Mouse (Mus musculus) embryonic facial prominence, embryonic 14.5 days (tissue): Measurements from ENCODE around the gene LTO1. TPM values are rescaled to one million over a fixed set of nuclear protein-coding genes. Genes with fewer than 3 reads are reported as not detected.

Experiments
- ATAC-seq: fragments of 200-750 bp; cut with Nextera tagmentation; 2 replicates; pipeline ENCODE4 v1.8.0; 2017; ENCODE audit warnings: low read depth, moderate number of reproducible peaks, moderate TSS enrichment
- DNase-seq: peaks from one replicate; pipeline ENCODE4 v3.0.0-alpha.2; 2015; ENCODE audit warnings: low spot score
- H3K27ac ChIP-seq: fragments of 300-500 bp; sonication (generic); replicated peaks from 2 replicates; pipeline ENCODE4 v1.5.1; 2014; ENCODE audit warnings: low read depth, mild to moderate bottlenecking, low read length, moderate library complexity
- H3K27me3 ChIP-seq: fragments of 300-500 bp; sonication (generic); replicated peaks from 2 replicates; pipeline ENCODE4 v1.6.1; 2014; ENCODE audit warnings: low read length; ENCODE audit not compliant: control insufficient read depth, insufficient read depth
- H3K36me3 ChIP-seq: fragments of 300-500 bp; sonication (generic); 2 replicates; pipeline ENCODE4 v1.6.1; 2014; ENCODE audit warnings: low read length, mixed read lengths; ENCODE audit not compliant: control insufficient read depth, insufficient read depth
- H3K4me1 ChIP-seq: fragments of 300-500 bp; sonication (generic); 2 replicates; pipeline ENCODE4 v1.6.1; 2014; ENCODE audit warnings: antibody characterized with exemption, low read length; ENCODE audit not compliant: control insufficient read depth, insufficient read depth
- H3K4me2 ChIP-seq: fragments of 300-500 bp; sonication (generic); 2 replicates; pipeline ENCODE4 v1.6.1; 2014; ENCODE audit warnings: low read depth, mild to moderate bottlenecking, low read length, moderate library complexity, mixed read lengths
- H3K4me3 ChIP-seq: fragments of 300-500 bp; sonication (generic); 2 replicates; pipeline ENCODE4 v1.5.1; 2014; ENCODE audit warnings: low read depth, mild to moderate bottlenecking, low read length
- H3K9ac ChIP-seq: fragments of 300-500 bp; sonication (generic); 2 replicates; pipeline ENCODE4 v1.6.1; 2014; ENCODE audit warnings: low read depth, mild to moderate bottlenecking, low read length, moderate library complexity, mixed read lengths
- H3K9me3 ChIP-seq: fragments of 300-500 bp; sonication (generic); 2 replicates; pipeline ENCODE4 v1.6.1; 2016; ENCODE audit warnings: low read length; ENCODE audit not compliant: control insufficient read depth
- WGBS: fragments of 180-500 bp; shearing (Covaris S2); extraction: QIAGEN DNeasy Blood & Tissue Kit; methylation state at CpG from one replicate; pipeline ENCODE4 v1.1.7; 2014; 5-methylcytosine and 5-hydroxymethylcytosine counted together
- polyA plus RNA-seq: library from polyadenylated mRNA; unstranded; fragments of >200 nt; fragmentation: Nextera tagmentation; extraction: Ambion mirVana; gene quantifications from 2 replicates; pipeline ENCODE4 v1.2.1, GENCODE M21; 2014

The LTO1 gene
- polyA plus RNA-seq, 1 experiment from 2014 or later: 19.3 TPM

DNA sequence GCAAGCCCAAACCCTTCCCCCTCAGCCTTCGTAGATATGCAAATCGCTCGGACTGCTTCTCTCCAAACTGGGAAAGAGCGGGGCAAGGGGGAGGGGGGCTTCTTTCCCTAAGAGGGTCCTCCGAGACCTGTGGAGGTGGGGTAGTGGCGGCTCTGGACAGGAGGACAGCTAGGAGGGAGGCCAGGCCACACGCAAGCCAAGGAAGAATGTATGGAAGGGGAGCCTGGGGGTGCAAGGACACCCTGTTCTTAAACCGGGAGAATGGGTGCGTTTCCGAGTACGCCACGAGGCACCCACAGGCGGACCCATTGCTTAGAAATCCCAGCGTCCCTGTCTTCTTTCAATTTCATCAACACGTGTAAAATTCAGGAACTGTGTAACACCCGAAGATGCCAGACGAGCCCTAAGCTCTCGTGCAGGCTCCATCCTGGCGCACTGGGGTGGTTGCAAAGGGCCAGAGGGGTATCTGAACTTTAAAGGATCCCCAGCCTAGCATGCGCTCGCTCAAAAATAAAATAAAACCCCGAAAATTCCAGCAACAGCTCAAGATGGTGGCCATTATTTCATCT, 25.2 kb downstream of the LTO1 start:
- ATAC-seq: peak; percentile 21; the same call in 1 of the 2 replicates
- peaks cover 12% of the 10 kb centered on the region for H3K4me1 ChIP-seq

DNA sequence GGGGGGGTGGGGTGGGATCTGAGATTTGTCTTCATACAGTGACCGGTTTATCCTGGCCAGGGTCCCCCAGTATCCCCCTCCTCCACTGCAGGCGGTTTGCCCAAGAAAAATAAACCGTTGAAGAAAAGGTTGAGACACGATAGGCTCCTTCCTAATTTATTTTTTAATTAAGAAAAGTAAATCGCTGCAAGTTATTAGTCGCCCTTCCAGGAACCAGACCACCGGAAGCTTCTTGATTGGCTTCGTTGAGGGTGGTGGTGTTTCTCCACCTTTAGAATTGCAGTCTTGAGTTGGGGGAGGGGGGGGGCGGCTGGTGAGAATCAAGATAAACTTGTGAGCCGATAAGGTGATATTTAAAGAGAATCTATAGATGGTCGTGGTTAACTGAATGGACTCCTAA, 25.7 kb downstream of the LTO1 start:
- H3K4me1 ChIP-seq: peaks cover 12% of the 10 kb centered on the region
- peaks cover 17% of the 10 kb centered on the region for H3K36me3 ChIP-seq
- H3K4me2 ChIP-seq: peak overlapping the region; percentile 93
- ATAC-seq (no peak), DNase-seq (no peak)
- peak overlapping the region; percentile 91 for H3K27ac ChIP-seq
- no peaks in the 10 kb centered on the region for H3K9me3 ChIP-seq
- H3K27me3 ChIP-seq: 0 out of 2 replicates have a peak, but pooled peaks cover 6% of the 10 kb centered on the region
- H3K4me3 ChIP-seq: peak overlapping the region; percentile 70
- H3K9ac ChIP-seq: peak overlapping the region; percentile 77
- 2% methylated on average over 11 of the region's 11 CpGs for WGBS

More for the DNA sequence above, 25.2 kb downstream of the LTO1 start:
- WGBS: 0% methylated on average over 21 of the region's 22 CpGs
- Histone ChIP-seq H3K36me3 (peaks cover 21% of the 10 kb centered on the region), H3K27ac (peak overlapping the region; percentile 91), H3K4me3 (peak overlapping the region; percentile 70), H3K27me3 (0 out of 2 replicates have a peak, but pooled peaks cover 6% of the 10 kb centered on the region), H3K9me3 (no peaks in the 10 kb centered on the region), H3K4me2 (peak overlapping the region; percentile 93), H3K9ac (peak overlapping the region; percentile 77)
- DNase-seq: peak; percentile 64

- H3K9ac ChIP-seq: peak overlapping the region; percentile 77
- peak overlapping the region; percentile 70 for H3K4me3 ChIP-seq
- peak overlapping the region; percentile 93 for H3K4me2 ChIP-seq
- H3K4me1 ChIP-seq: peaks cover 12% of the 10 kb centered on the region
- 0 out of 2 replicates have a peak, but pooled peaks cover 6% of the 10 kb centered on the region for H3K27me3 ChIP-seq
- H3K36me3 ChIP-seq: peaks cover 10% of the 10 kb centered on the region
- peak overlapping the region; percentile 91 for H3K27ac ChIP-seq
- WGBS: 0% methylated on average over 33 of the region's 39 CpGs
- no peaks in the 10 kb centered on the region for H3K9me3 ChIP-seq
- DNase-seq: peak; percentile 98
- peak; percentile 86 for ATAC-seq
Measured at GRCm38 (mm10) chr7:144941242-144941831, 26.4 kb downstream of the LTO1 start.

DNA sequence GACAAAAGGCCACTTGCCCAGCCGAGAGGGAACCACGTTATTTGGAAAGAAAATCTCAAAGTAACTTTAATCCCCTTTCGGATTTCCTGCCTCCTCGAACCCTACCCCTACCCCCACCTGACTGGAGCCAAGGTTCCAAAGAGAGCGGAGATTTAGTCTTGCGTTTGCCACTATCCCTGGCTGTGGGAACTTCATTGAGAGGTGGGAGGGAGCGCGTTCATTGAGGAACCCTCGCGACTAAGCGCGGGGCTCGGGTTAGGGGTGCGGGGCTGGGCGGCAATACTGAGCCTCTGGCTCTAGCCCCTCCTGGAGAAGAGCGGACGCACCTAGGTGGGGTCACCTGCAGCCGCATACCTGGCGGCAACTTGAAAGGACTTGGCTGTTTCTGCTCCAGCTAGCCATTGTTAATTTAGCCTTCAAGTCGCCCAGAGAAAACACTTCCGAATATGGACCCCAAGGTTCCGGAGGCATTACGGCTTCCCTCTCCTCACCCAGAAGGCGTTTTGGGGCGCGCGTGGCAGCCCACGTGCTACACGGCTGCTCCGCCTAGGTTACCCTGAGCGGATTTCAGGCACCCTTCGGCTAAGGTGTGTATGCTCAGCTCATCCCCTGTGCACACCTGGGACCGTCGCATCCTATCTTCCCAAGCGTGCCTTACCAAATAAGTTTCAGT, 27.3 kb downstream of the LTO1 start:
- peak overlapping the region; percentile 70 for H3K4me3 ChIP-seq
- peak overlapping the region; percentile 91 for H3K27ac ChIP-seq
- peak overlapping the region; percentile 93 for H3K4me2 ChIP-seq
- H3K9me3 ChIP-seq: no peaks in the 10 kb centered on the region
- WGBS: 2% methylated on average over 35 of the region's 35 CpGs
- DNase-seq: peak; percentile 71
- 0 out of 2 replicates have a peak, but pooled peaks have one; percentile 10 for ATAC-seq
- peak overlapping the region; percentile 49 for H3K9ac ChIP-seq
- H3K27me3 ChIP-seq: 0 out of 2 replicates have a peak, but pooled peaks cover 6% of the 10 kb centered on the region
- H3K4me1 ChIP-seq: peaks cover 12% of the 10 kb centered on the region
- peaks cover under 1% of the 10 kb centered on the region; the same call in 1 of the 2 replicates for H3K36me3 ChIP-seq

GRCm38 (mm10) chr7:144942744-144943135, 27.8 kb downstream of the LTO1 start:
- Histone ChIP-seq H3K27me3 (0 out of 2 replicates have a peak, but pooled peaks cover 6% of the 10 kb centered on the region), H3K9me3 (no peaks in the 10 kb centered on the region), H3K4me1 (peaks cover 12% of the 10 kb centered on the region), H3K9ac (peak overlapping the region; percentile 49), H3K36me3 (no peaks in the 10 kb centered on the region), H3K27ac (peak overlapping the region; percentile 91; the same call in 1 of the 2 replicates), H3K4me2 (peak overlapping the region; percentile 93), H3K4me3 (peak overlapping the region; percentile 70)
- DNase-seq (peak; percentile 20), ATAC-seq (no peak)
- under 1% methylated on average over 17 of the region's 20 CpGs for WGBS

GRCm38 (mm10) chr7:144943254-144943653, 28.4 kb downstream of the LTO1 start:
- H3K4me1 ChIP-seq: peaks cover 12% of the 10 kb centered on the region
- ATAC-seq (peak; percentile 39), DNase-seq (peak; percentile 91)
- peak overlapping the region; percentile 93 for H3K4me2 ChIP-seq
- 1% methylated on average over 30 of the region's 45 CpGs for WGBS
- H3K9me3 ChIP-seq: no peaks in the 10 kb centered on the region
- peak overlapping the region; percentile 70 for H3K4me3 ChIP-seq
- peak overlapping the region; percentile 49 for H3K9ac ChIP-seq
- 0 out of 2 replicates have a peak, but pooled peaks cover 6% of the 10 kb centered on the region for H3K27me3 ChIP-seq
- H3K27ac ChIP-seq: no peak overlapping the region
- H3K36me3 ChIP-seq: no peaks in the 10 kb centered on the region

DNA sequence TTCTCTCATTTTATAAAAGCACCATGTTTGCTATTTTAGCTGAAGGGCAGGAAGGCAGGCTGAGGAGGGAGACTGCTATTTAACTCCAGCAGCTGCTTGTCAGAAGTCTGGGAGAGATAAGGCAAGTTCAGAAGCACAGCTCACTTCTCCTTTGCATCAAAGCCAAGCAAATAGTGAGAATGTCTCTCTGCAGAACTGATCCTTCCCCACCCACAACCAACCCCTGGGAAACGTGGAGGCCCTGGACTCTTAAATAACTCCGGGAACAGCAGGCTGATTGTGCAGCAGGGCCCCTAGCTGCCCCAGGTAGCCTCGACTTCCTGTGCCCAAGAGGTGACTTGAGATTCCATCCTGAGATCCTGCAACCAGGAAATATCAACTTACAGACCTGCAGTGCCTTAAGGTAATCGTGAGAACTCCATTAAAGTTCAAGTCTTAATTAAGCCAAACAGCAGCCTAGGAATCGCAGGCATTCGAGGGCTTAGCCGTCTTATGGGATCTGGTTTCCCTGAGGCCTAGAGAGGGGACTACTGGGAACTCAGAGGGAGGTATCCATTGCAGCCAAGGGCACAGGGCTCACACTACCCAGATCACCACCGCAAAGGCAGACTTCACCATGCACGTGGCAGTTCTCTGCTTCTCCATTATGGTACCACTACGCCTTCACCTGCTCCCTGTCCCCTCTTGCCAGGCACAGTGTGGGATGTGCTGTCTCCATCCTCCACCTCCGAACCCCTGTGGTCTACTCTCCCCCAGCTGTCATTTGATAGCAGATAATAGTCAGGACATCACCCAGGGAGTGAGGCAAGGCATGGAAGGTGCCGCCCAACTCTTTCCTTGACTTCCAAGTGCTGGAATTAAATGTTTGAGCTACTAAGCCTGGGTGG, 43.9 kb downstream of the LTO1 start:
- Histone ChIP-seq H3K4me3 (no peak overlapping the region), H3K9ac (no peak overlapping the region), H3K4me2 (no peak overlapping the region), H3K4me1 (peaks cover 9% of the 10 kb centered on the region), H3K27ac (peak overlapping the region; percentile 21), H3K36me3 (no peaks in the 10 kb centered on the region), H3K27me3 (no peaks in the 10 kb centered on the region), H3K9me3 (no peaks in the 10 kb centered on the region)
- peak; percentile 89; the same call in 1 of the 2 replicates for ATAC-seq
- peak; percentile 68 for DNase-seq
- WGBS: 31% methylated on average over 12 of the region's 12 CpGs

DNA sequence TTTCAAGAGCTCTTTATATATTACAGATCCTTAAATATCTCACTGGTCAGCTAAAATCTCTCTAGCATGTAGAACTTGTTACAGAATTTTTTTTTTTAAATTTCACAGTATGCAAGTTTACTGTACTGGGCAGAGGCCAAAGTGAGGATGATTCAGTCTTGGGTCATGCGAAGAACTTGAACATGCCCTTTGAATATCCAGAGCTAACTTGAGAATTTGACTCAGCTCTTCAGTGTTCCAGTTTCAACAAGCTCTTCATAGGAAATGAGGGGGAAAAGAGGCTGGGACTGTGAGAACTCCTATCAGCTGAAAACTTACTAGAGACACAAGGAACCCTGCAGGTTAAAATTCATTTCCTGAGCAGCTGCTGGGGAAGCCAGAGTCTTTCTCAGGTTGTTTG, 49.0 kb downstream of the LTO1 start:
- DNase-seq: no peak

More for the DNA sequence above, 49.0 kb downstream of the LTO1 start:
- WGBS: 94% methylated on average over 1 of the region's 1 CpGs
- no peak overlapping the region for H3K4me2 ChIP-seq
- H3K9ac ChIP-seq: no peak overlapping the region
- H3K27me3 ChIP-seq: no peaks in the 10 kb centered on the region
- H3K4me3 ChIP-seq: no peak overlapping the region
- H3K27ac ChIP-seq: no peak overlapping the region
- peaks cover 3% of the 10 kb centered on the region; the same call in 1 of the 2 replicates for H3K4me1 ChIP-seq
- no peaks in the 10 kb centered on the region for H3K36me3 ChIP-seq
- ATAC-seq: no peak
- no peaks in the 10 kb centered on the region for H3K9me3 ChIP-seq
